Mouse (Mus musculus) spleen, postnatal 0 days (tissue): ENCODE data around the gene Picalm. TPM values are rescaled to one million over a fixed set of nuclear protein-coding genes. Genes with fewer than 3 reads are reported as not detected.

Experiments
- polyA plus RNA-seq: library from polyadenylated mRNA; unstranded; fragments of >200 nt; fragmentation: Nextera tagmentation; extraction: Ambion mirVana; gene quantifications from 2 replicates; pipeline ENCODE4 v1.2.1, GENCODE M21; 2015

The Picalm gene
- polyA plus RNA-seq: 81.6 and 82.9 TPM in 2 replicates

GRCm38 (mm10) chr7:90129732-90130392, at the start of gene Picalm:
Picalm (plus strand) TSS chr7:90130213.

Other genes starting within 250 kb of the Picalm start
- 0.08 and 0.10 TPM in 2 replicates for gene Ccdc81, start 226.6 kb upstream of the Picalm start, polyA plus RNA-seq
- gene Hikeshi, start 189.0 kb upstream of the Picalm start, polyA plus RNA-seq: 69.9 and 73.0 TPM in 2 replicates
- 44.7 and 48.9 TPM in 2 replicates for gene Eed, start 149.2 kb upstream of the Picalm start, polyA plus RNA-seq
- not detected in 2 replicates for gene Ccdc83, start 135.6 kb downstream of the Picalm start, polyA plus RNA-seq
- gene Sytl2, start 172.0 kb downstream of the Picalm start, polyA plus RNA-seq: 0.90 and 1.7 TPM in 2 replicates